Mouse (Mus musculus): ENCODE measurements at regions not wholly inside any gene's neighbourhood (a gene's known extent, or its start where the extent isn't known, plus 50 kb on each side); places are given as distances from the start of the nearest gene placed in this dataset.

GRCm38 (mm10) chr12:114332552-114332951 lies 788.8 kb downstream of the Adam6a start:
- TF ChIP-seq MEF2A (IDR thresholded peaks at IDR 0.05; ENCODE audit: extremely low read depth, insufficient replicate concordance, low read depth, low read length, poor library complexity, severe bottlenecking) (no peak), TCF12 (IDR thresholded peaks at IDR 0.05; ENCODE audit: low read depth, low read length) (no peak), POLR2AphosphoS2 (IDR thresholded peaks at IDR 0.05; ENCODE audit: low read length) (no peak)
